Mouse (Mus musculus) layer of hippocampus, adult 8-10 months (tissue): ENCODE measurements around the gene Gnat1. TPM values are rescaled to one million over a fixed set of nuclear protein-coding genes. Genes with fewer than 3 reads are reported as not detected.
A peak's percentile ranks its signal among the peaks of the same experiment; 100 is the strongest.

Experiments used
- DNase-seq, 2 experiments: peaks; one replicate each; pipeline ENCODE4 v3.0.0; 2022; ENCODE audit warnings: low spot score in 2 of 2
- total RNA-seq, 4 experiments: library from RNA; stranded (reverse); gene quantifications; 2 replicates each; pipeline ENCODE4 v1.2.4; 2022

Gnat1 gene
- total RNA-seq, 4 experiments from 2014 or later: 0.14 to 0.43 (median 0.27) TPM

DNA sequence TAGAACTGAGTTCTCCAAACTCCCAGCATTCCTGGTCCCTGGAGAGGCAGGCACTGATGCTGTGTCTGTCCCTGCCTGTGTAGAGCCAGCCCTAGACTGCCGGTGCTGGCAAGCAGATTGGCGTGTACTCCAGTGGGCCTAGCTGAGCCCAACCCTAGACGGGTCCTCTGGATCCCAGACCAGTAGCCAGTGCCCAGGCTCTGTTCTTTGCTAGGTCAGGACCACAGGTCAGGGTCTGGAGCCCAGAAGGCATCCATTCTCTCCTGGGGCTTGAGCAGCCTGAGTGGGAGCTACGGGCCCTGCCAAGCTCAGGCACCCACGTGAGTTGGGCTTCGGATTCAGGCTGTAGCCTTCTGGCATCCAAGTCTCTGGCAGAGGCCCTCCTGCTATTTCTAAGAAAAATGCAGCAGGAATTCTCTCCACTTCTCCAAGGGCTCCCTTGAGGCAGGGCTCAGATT, 20.6 kb upstream of the Gnat1 start:
- peak; percentile 63 to 78 for DNase-seq

DNA sequence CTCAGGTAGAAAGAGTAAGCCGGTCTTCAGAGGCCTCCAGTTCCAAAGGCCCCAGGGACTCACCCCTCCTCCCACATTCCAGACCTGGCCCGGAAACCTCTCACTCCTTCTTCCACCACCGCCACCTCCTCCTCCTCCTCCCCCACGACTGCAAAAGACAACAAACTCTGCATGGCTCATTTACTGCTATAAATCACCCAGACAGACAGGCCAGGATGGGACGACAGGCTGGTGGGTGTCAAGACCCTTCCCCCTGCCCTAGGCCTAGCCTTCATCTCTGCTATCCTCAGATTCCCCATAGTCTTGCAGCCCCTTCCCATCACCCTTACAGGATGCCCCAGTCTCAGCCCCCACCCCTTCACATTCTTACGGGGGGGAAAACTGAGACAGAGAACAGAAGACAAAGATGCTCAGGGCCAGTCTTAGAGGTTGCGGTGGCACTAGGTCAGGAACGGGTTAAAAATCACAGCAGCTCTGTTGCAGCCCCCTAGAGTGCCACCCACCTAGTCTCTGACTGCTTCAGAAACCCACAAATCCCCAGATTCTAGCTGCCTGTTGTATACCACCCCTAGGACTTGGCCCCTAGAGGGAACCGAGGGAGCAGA, 20.0 kb upstream of the Gnat1 start:
- DNase-seq: no peak

DNA sequence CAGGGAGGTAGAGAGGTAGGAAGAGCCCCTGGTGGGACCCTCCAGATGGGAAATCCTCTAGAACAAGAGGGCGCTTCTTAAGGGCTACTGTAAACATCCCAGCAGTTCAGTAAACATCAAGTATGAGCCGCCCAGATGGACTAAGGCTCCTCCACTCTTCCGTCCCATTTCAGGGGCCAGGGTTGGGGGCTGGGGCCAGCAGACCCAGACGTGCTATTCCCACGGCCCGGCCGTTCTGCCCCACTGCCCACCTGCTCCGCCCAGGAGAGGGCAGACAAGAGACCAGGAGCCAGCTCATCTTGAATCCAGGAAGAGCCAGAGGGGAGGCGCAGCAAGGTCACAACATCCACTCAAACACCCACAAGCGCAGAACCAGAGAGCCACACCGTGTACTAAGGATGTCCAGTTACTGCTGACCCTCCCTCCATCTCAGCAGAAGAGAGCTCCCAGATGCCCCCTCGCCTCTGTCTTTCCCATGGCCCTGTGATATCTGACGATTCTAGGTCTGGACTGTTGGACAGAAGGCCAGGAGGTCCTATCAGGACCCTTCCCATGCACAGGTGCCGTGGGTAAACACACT, 19.2 kb upstream of the Gnat1 start:
- DNase-seq: no peak

DNA sequence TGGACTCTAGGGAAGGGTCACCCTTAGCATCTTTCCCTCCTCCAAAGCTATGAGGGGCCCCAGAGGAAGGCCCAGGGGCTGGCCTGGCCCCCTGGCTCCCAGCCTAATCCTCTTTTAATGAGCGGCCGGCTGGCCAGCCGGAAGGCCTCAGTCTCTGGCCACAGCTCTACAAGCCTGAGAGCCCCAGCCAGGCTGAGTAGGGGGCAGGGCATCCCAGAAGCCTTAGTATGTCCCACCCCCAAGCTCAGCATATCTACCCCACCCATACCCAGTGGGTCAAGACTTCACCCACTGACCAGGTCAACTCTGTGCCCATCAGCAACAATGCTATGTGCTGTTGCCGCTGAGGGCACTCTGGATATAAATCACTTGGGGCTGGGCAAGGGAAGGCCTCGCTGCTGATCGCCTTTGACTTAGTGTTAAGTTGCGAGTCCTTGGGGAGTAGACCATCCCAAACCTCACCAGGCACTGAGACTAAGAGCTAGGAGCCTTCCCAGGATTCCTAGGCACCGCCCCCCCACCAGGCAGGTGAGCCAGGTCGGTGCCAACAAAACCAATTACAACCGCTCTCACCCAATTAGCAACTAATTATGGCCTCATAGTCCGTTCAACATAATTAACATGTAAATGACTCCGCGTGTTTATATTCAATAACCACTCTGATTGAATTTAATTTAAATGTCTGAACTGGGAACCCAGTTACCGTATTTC, 18.5 kb upstream of the Gnat1 start:
- DNase-seq: no peak

DNA sequence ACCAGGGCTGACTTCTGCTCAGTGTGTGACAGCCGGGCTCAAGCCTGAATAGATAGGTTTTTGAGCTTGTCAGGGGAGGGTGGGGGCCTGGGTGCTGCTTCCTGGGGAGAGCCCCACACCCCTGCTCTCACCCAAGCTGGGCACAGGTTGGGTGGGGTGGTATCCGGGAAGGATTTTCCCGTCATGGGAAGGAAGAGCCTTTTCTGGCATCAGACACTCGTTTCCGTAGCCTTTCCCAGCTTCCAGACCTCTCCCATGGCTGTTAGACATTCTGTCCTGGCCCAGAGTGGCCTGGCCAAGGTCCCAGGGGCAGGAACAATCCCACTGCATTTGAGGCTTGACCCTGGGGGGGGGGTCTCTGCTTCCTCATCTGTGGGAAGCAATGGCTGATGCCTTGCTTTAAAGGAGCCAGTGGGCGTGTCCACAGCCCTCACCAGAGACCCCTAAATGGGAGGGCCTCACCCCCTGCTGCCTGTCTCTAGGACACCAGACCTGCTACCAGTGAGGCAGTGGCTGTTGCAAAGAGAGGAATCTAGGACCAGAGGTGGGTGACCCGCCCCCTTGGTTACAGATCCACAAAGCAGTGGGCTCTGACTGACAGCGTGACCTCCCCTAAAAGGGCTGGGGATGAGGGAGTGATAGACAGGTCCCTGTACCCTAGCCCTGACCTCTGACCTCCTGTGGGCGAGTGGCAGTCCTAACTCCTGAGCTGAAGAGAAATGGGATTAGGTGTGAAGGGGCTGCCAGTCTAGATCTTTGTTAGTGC, 17.5 kb upstream of the Gnat1 start:
- no peak for DNase-seq

DNA sequence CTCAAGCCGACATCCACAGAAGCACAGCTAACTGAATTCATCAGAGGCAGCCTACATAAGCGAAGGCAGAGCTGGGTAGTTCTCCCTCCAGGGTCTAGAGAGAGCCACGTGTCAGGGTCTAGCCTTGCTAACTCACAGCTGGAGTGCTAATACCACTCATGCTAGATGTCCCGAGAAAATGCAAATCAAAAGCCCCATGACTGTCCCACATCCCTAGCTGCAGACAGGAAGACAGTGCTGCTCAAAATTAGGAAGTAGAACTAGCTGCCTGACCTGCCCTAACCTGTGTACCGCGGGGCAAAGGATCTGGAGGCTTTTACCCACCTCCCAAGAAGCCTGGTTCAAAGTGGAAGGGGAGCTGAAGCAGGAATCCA, 16.6 kb upstream of the Gnat1 start:
- DNase-seq: no peak

DNA sequence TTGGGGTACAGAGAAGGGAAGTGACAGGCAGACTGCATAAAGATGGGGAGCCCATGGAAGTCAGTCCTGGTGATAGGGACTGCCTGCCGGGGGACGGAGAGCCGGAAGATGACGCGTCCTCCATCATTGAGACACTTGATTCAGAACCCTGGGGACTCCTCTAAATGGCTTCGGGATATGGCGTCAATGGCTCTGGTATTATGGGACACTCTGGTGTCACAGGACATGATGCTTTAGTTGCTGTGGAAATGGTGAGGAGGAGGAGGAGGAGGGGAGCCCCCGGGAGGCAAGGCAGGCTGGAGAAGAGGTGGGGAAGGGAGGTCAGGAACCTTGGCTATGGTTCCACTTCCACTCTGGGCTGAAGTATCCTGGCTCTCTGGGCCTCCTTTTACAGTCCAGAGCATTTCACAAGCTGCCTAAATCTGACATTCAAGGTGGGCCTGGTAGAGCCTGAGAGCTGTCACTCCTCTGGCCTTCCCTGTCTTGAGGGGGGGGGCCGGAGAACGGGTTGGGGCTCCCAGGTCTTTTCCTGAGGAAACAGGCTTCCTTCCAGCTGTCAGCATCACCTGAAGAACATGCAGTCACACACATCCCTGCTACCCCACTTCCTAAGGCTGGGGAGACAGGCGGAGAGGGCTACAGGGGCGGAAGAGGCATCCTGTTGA, 16.1 kb upstream of the Gnat1 start:
- no peak for DNase-seq

DNA sequence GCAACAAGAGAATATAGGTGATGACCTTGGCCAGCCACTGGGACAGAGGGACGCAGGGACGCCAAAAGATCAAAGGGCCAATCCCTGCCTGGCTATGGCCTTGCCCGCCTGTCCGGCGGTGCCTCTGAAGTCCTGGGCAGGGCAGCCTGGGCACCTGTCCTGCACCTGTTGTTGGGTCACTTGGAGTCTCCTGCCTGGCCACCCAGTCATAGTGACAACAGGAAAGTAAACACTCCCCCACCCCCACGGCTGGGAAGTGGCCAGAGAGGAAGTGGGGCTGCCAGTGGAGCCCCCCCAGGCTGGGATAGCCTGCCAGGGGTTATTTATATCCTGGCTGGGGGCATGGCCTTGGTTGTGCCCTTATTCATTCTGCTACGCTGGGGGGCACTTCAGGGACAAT, 15.1 kb upstream of the Gnat1 start:
- no peak for DNase-seq

DNA sequence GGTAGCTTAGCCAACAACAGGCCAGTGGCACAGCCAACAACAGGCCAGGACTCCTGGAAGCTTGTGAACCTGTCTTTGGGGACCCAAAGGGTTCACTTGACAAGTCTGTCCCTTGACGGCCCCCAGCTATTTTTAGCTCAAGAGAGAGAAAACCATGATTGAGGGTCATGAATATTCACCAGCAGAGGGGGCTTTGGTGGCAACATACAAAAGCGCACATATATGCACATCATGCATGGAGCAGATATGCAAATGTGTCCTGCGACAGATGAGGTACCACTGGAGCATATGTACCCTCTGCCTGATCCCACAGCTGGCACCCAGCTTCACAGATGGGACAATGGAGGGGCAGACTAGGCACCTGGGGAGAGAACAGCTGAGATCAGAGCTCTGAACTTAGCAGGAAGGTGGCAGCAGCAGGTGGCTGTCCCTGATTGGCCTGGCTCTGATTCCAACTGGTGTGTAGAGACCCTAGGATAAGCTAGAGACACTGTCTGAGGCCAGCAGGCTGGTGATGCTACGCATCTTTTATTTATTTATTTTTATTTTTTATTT, 14.0 kb upstream of the Gnat1 start:
- no peak for DNase-seq

DNA sequence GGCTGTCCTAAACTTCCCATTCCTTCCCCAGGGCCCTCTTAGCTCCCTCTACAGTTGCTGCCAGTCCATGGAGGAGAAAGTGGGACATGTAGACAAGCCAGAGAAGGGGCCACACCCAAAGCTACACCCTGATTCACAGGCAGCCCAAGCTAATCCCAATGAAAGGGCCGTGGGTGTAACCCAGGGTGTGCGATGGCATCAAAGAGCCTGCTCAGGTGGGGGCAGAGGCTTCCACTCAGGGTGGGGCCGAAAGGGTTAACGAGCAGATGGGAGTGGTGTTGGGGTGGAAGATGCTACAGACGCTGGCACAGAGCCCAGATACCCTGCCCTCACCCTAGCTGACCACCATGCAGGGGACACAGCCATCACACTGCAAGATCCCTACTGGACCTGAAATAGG, 13.3 kb upstream of the Gnat1 start:
- DNase-seq: no peak

DNA sequence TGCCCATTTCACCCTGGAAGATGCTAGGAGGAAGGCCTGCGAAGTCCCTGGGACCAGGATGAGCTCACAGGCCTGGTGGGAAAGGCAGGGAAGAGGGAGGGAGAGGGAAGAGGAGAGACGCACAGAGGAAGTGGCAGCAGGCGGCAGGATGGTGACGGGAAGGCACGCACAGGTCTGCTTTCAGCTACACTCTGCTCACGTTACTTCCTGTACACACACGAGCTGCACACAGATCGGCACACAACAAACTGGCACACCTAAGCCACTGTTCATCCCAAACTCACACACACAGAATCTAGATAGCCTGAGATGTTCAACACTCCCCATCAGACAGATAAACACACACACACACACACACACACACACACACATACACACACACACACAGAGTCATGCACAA, 10.9 kb upstream of the Gnat1 start:
- no peak for DNase-seq

DNA sequence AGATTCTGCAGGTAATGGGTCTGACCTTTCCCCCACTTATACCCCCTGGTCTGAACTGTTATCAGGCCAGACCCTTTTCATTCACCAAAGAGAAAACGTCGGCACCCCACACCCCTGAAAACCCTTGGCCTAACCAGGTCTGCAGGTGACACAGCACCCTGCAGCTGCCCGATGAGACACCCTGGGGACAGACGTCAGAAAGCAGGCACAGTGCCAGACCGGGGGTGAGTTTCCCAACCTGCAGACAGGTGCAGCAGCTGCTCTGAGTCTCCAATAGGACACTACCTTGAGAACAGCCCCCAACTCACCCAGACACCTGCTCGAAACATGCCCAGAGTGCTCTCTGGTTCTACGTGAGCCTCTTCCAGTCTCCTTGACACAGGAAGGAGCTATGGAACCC, 9.4 kb upstream of the Gnat1 start:
- no peak for DNase-seq

DNA sequence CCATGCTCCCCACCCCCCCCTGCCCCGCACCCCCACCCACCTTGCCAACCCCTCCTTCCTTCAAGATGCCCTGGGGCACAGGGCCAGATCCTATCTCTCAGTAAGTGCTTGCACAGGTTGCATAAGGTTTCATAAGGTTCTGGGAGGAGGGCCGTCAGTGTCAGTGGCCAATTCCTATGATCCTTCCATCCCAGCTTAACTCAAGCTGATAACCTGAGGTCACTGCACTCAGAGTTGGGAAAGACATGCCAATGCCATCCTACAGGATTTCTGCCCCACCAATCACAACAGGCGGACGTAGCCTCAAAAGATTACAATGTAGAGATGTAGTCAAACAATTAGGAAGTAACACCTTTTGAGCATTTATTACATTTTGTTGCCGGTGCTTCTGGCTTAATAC, 8.9 kb upstream of the Gnat1 start:
- no peak for DNase-seq

DNA sequence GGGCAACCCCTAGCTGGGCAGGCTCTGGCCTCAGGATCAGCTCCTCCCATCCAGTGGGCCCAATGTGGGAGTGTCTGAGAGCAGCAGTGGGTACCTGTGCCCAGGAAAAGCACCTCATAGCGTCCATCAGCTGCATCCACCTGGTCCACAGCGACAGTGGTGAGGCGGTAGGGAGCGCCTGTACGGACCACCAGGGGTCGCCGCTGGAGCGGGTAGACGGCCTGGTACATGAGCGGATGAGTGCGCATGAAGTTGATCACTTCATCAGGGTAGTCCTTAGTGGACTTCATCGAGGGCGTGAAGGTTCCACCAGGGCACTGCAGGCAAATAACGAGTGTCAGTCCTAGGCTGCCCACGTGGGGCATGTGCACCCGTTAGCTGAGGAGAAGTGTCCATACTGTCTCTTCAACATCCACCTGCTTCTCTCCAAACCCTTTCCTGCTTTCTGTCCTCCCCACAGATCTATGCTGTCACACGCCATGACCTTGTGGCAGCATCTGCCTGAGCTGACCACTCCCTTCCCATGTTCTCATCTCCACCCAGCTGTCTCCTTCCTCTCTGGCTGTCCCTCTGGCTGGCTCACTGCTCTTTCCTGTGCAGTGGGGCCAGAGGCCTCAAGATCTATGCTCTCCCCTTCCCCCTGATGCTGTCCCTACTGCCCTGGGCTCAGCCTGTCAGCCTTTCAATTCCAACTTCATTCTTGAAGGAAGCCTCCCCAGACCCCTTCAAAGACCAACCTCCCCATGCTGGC, 5.9 kb upstream of the Gnat1 start:
- no peak for DNase-seq

DNA sequence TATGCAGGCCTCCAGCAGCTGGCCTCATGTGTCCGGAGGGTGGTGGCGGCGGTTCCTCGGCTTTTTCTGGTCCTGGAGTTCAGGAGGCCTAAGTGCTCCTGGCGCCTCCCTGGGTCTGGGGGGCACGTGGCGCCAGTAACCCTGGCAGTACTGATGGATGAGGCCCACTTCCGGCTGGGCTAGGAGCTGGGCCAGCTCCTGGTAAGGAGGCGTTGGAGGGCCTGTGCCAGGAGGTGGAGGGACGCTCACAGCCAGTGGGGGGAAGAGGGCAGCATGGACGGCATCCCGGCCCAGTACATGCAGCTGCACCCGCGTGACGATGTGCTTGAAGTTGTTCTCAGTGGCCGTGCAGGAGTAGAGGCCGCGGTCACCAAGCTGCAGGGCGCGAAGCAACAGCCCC, 2.9 kb upstream of the Gnat1 start:
- no peak for DNase-seq

DNA sequence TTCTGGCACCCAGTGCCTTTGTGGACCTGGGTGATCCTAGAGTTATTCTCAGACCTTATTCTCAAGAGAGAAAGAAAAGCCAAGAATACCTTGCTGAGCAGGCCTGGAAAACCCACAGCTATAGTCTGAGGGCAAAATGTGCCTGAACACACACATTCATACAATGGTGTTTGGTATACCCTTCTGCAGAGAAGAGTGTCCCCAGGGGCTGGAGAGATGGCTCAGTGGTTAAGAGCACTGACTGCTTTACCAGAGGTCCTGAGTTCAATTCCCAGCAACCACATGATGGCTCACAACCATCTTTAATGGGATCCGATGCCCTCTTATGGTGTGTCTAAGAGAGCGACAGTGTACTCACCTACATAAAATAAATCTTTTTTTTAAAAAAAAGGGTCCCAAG, 651 bp downstream of the Gnat1 start:
- DNase-seq: no peak

DNA sequence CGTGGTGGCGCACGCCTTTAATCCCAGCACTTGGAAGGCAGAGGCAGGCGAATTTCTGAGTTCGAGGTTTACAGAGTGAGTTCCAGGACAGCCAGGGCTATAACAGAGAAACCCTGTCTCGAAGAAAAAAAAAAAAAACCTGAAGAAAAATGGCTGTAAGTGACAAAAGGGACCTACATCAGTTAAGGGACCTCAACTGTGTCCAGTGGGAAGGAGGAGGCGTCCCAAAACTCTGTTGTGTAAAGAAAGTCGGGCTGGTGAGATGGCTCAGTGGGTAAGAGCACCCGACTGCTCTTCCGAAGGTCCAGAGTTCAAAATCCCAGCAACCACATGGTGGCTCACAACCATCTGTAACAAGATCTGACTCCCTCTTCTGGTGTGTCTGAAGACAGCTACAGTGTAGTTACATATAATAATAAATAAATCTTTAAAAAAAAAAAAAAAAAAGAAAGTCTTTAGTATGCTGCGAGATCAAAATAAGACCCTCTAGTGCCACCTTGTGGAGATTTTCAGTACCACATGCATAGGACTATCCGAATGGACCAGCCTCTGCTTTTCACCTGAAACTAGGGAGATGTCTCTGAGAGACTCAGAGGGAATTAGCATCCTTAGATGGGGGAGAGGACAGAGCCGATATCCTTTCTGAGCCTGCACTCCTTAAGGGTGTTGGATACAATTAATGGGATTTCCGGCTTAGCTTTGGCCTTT, 1.5 kb downstream of the Gnat1 start:
- DNase-seq: peak in 1 of 2 experiments; percentile 82

DNA sequence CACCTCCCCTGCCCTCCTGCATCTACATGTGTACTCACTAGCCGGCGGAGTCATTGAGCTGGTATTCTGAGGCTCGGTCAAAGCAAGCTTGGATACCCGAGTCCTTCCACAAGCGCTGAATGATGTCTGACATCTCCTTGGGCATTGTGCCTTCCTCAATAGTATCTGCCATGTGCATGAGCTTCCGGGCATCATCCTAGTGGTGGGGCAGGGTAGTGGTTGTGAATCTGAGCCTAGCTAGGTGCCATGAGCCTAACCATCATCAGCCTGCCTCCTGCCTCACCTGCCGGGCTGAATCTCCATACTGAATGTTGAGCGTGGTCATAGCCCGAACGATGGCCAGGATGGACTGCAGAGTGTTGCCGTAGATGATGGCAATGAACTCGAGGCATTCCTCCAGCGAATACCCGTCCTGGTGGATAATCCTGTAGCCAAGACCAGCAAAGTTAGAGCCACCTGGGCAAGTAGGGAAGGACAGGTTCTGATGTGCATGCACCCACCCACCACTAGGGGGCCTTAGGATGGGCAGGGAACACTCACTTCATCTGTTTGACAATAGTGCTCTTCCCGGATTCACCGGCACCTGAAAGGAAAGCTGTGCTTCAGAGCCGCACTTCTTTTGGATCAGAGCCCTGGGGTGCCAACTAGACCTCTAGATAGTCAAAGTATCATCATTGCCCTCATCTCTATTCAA, 2.3 kb downstream of the Gnat1 start:
- no peak for DNase-seq

DNA sequence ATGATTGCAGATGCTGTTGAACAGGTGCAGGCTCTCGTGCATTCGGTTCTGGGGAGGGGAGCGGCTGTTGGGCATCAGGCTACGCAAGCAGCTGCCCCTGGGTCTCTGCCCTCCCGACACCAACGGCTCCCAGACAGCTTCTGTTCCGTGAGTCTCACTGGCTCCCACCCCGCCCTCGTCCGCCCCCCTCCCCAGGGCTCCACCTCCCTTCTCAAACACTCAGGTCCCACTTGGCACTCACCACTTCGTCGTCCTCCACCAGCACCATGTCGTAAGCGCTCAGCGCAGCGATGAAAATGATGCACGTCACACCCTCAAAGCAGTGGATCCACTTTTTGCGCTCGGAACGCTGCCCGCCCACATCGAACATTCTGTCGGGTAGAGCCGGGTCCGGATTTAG, 3.2 kb downstream of the Gnat1 start:
- no peak for DNase-seq
